Mouse (Mus musculus) urinary bladder, postnatal 14 days (tissue): ENCODE data around the gene Dnajc15.
"Not testable (repeated sequence)": the region's sequence is repeated elsewhere in the genome, so short reads cannot be mapped to it uniquely, and the experiment has no call there.

Experiments used
- DNase-seq: peaks from one replicate; pipeline ENCODE4 v3.0.0; 2021; ENCODE audit warnings: low spot score

Gene Dnajc15

DNA sequence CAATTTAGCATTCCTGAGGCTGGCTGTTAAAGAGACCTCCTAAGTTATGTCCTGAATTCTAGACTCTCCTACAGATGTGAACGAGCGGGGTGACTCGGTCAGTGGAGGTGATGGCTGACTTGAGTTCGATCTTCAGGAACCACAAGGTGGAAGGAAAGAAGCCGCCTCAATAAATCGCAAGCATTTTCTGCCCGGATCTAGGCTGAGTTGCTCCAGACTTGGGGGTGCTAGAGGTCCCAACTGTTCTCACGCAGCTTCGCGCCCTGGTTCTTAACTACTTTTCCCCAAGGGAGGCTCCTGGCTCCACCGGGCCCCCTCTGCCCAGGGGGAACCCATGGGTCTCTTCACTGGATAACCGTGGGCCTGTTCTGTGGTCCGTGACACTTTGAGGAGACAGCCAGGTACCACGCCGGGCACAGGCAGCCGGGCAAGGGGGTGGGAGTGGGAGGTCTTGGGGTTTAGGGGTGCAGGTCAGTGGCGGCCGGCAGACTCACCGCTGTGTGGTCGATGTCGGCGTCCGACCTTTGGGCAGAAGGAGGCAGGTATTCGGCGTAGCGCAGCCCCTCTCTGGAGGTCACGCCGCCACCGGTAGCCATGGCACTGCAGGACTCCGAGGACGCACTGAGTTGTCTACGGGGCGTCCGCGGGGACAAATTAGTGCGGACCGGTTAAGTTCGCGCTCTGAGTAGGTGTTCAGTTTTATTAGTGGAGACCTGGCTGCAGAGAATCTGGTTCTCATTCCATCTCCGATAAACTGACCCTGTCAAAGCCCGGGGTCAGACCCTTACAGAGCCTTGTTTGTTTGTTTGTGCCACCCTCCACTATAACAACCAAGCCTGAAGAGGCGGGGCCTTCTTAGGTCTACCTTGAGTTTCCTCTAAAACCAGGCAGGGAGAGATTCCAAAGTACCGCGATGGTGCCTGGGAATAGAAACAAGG is at the start of gene Dnajc15:
TSS of gene Dnajc15 (minus strand) at position 822 of the 938 bp plus-strand sequence.
- DNase-seq, result peak; percentile 88

DNA sequence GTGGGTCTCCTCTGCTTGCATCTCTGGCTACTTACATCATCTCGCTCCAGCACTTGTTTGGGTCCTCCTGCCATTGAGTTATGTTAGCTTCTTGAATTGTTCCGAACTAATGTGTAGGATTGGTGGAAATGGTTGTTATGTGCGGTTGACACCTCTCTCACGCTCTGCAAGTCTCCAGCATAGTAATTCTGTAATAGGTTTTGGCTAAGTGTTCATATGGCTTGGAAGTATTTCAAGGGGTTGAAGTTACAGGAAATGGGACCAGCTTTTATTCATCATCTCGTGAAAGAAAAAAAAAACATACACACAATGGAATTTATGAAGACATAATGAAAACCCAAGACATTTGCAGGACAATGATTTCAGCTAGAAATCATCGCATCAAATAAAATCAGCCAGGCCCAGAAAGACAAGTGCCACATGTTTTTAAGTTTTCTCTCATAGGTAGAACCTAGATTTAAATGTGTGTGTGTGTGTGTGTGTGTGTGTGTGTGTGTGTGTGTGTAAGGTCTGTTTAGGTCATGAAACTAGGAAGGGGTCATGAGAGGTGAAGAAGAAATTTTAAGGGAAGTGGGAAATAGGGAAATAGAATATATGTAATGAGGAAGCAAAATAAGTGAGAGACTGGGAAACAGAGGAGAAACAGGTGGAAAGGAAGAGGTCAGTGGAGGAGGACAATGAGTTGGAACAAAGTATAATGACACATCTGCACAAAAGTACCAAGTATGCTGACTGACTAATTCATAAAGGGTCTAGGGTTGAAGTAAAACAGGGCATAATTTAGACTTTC is 48.3 kb upstream of the Dnajc15 start:
- DNase-seq, result no peak

DNA sequence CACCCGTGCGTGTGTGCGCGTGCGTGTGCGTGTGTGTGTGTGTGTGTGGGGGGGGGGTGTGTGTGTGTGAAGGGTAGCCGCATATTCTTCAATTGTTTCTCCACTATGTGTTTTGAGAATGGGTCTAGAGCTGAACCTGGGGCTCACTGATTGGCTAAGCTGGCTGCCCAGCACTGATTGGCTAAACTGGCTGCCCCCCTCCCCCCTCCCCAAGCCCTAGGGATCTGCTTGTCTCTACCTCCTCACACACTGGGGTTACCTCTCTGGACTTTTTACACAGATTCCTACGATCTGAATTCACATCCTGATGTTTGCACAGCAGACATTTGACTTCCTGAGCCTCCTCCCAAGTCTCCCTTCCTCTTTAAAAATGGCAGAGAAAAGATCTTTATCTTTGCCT is 46.7 kb upstream of the Dnajc15 start:
- no peak for DNase-seq

DNA sequence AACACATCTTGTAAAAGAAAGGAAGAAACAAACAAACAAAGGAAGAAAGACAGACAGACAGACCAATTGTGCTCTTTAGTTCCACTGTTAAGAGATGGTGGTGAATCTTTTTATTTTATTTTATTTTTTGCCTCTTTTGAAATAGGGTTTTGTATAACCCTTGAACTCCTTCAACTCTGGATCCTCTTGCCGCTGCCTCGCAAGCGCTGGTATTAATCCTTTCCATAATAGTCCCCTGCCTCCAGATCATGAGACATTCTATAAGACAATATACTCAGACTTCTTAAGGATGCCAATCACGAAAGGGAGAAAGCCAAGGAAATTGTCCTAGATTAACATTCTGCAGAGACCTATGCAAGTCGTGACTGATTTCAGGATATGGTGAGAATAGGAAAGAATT is 40.9 kb upstream of the Dnajc15 start:
- no peak for DNase-seq

DNA sequence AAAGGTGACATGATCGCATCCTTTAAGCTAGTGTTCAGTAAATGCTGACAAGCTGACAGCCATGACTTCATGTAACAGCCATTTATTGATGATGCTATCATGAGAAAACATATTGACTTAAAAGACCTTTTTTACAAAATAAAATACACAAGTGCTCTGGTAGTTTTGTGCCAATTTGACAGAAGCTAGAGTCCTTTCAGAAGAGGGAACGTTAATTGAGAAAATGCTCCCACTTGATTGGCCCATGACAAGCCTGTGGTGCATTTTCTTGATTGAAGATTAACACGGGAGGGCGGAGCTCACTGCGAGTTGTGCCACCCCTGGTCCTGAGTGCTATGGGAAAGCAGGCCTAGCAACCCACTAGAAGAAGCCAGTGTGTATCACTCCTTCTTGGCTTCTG is 31.7 kb upstream of the Dnajc15 start:
- DNase-seq, result no peak

DNA sequence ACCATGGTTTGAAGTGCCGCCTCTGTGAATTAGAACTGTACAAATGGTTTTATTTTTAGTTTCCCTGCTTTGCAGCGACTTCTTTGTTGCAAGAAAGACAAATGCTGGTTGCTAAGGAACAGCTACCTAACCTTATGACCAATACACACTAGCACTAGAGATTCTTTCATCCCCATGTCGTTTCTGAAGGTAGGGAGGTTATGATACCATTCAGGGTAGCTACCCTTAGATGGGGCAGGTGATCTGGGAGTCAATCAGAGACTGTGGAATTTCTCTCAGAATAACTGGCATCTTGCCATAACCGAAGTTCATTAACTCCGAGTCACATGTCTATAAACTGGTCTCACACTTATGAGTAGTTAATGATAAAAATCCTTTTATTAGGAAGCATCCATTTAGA is 30.5 kb upstream of the Dnajc15 start:
- DNase-seq, result no peak

DNA sequence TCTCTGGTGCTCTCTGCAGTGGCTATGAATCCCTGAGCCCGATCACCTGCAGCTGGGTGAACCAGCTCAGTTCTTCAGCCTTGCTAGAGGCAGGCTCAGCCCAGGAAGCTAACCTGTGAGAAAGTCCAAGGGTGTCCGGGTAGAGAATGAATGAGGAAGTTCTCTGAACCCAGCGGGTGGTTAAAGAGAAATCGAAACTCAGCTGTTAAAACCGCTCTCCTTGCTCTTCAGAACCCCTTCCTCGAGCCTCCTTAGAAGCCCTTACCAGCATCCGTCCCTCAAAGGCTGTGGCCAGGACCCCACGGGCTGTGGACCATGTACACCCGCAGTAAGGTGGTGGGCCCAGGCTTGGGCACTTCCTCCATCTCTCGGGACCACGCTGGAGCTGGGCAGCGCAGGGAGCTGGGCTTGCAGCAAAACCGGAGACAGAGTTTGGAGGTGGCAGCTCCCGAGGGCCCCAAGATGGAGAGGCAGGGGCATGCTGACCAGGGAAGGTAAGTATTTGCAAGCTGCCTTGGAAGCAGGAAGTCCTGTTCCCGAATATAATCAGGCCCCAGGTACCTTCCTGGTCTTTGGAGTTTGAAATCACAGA is 29.3 kb upstream of the Dnajc15 start, which contains the start of gene Epsti1:
TSS of gene Epsti1 (plus strand) at position 69 of the 592 bp plus-strand sequence.
- peak; percentile 13 for DNase-seq

DNA sequence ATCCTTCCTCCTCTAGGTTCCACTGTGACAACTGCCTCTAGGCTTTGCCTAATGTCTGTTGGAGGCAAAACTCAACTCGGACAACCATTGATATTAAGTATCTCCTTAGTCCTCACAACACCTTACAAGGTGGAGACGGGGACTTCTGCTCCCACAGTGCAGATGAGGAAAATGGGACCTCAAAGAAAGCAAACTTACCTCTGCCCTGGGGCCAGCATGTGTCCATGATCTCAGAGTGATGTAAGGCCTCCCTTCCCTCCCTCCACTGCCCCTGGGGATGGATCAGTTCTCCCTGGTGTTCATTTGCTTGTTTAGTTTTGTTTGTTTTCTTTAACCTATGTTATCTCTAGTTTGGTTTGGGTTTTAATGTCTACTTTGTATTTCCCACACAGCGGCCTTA is 27.6 kb upstream of the Dnajc15 start:
- DNase-seq, result no peak

DNA sequence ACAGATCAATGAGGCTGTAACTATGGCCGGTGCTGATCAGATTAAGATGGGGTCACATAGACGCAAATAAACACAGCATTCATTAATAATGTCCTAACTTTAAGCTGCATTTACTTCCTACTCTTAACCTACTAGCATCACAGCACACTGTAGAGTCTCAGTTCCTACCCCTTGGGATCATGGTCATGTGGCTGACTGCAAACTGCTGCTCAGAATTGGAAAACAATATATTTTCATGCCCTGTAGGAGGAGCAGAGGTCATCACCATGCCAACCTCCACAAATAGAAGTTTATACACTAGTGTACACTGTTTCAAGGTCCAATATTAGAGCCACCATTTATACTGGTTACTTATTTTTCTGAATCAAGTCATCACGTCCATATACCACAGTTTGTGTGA is 21.0 kb upstream of the Dnajc15 start:
- no peak for DNase-seq

DNA sequence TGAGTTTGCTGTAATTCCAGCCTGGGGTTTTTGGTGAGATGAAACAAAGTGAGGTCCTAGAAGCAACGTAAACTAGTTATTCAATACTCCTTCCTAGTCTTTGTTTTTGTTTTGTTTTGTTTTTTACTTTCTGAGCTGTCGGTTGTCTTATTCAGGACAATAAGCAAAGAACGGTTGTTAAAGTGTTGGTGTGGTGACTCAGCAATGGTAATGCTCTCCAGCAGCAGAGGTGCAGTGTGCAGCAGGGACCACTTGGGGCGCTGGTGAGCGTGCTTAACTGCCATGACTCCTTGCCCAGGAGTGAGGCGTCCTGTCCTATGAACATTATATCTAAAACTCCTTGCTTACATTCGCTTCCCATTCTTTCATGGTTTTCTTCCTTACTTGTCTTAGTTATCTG is 15.0 kb upstream of the Dnajc15 start:
- no peak for DNase-seq

DNA sequence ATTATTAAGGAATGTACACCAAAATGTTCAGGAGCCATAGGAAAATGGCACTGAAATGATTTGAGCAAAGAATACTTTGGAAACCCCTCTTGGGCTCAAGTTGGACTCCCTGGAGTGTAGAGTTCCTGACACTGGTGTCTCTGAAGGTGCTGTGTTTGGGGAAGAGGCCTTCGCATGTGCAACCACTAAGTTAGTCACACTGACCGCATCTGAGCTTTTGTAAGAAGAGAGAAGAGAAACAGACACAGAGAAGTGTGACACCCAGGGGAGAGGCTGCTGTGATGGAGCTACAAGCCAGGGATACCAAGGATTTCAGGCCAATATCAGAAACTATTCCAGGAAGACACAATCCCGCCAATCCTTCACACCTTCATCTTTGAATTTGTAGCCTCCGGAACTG is 12.0 kb upstream of the Dnajc15 start:
- DNase-seq, result no peak

DNA sequence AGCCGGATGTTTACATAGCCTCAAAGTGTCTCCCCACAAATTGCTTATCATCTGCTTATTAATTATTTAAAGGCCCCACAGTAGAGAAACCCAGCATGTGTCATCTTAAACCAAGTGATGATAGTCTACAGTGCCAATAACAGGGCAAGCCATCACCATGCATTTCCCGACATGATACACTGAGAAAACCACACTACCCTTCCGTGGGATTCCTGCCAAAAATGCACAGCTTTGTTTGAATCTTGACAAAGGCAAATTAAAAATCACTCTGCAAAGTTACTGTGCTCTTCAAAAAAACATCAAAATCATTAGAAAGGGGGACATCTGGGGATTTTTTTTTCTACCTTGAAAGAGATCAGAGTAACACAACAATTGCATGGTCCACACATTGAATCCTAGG is 11.5 kb upstream of the Dnajc15 start:
- no peak for DNase-seq

DNA sequence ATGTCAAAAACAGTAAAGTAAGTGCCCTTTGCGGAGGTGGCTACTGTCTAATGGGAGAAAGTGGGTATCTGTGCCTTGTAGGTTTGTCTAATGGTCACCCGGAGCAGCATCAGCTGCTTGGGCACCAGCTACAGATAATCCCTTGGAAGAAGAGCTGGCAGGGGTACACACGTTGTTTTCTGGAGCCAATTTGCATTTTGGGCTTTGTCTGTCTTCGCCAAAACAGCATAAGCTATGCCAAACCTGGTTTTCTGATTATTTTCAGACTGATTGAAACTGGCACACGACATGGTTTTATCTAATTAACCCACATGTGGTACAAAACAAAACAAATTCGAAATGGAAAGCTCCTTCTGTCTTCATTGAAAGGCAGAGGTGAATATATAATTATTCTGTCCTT is 7.7 kb upstream of the Dnajc15 start:
- DNase-seq, result no peak

DNA sequence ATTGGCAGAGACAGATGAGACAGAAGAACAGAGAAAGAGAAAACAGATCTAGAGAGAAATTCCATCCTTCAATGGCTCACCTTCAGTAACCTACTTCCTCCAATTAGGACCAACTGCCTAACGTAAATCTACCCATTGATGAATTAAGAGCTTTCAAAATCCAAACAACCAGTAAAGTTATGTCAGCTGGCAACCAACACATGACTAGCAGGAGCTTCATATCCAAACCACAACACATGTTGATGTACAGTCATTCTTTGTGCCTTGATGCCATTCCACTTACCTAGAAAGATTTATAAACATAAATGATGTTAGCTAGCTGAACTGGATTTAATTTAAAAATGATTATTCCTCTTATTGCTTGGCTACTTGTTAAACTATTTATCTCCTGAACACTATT is 7.1 kb upstream of the Dnajc15 start:
- DNase-seq, result no peak

DNA sequence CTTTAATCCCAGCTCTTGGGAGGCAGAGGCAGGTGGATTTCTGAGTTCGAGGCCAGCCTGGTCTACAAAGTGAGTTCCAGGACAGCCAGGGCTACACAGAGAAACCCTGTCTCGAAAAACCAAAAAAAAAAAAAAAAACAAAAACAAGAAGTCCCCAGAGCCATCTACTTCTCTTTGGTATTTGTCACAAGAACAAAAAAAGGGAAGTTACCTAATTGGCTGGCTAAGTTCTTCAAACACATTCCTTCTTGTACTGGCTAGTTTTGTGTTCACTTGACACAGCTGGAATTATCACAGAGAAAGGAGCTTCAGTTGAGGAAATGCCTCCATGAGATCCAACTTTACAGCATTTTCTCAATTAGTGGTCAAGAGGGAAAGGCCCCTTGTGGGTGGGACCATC is 3.0 kb upstream of the Dnajc15 start:
- DNase-seq, result not testable (repeated sequence)

DNA sequence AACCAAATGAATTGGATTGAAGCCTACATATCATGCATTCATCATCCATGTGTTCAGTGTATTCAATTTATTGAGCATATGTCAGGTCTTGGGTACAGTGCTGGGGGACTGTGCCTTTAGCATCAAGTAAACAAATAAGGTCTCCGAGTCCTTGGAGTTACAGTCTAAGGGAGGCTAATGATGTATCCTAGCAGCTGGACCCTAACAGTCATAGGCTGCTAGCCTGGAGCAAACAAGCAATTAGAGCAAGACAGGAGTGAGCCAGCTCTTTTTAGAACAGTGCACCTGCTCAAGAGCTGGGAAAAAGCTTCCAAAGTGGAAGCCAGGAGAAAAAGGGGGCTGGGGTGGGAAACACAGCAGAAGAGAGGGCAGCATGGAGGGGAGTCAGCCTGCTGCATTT is 1.3 kb upstream of the Dnajc15 start:
- no peak for DNase-seq

DNA sequence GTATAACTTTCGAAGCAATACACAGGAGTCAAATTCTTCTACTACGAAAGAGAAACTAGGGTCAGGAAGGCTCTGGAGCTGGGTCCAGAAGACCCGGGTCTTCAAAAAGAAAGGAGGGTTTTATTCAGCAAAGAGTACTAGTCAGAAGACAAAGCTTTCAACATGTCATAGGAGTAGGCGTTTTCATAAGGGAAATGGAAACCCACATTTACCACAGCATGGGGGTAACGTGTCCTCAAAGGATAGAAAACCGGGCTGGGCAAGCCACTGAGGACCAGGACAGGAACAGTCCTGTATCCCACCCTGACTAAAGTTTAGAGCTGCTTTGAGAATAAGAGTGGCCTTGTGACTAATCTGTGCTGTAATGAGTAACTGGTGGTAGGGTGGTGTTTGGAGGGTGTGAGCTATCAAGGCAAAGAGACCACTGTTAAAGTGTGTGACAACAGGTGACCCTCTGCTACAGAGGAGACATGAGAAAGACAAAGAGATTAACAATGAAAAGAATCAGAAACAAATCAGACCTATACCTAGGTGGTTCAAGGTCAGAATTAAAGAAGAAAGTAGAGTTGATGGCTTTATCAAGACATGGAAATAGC is 3.4 kb downstream of the Dnajc15 start:
- DNase-seq, result no peak

DNA sequence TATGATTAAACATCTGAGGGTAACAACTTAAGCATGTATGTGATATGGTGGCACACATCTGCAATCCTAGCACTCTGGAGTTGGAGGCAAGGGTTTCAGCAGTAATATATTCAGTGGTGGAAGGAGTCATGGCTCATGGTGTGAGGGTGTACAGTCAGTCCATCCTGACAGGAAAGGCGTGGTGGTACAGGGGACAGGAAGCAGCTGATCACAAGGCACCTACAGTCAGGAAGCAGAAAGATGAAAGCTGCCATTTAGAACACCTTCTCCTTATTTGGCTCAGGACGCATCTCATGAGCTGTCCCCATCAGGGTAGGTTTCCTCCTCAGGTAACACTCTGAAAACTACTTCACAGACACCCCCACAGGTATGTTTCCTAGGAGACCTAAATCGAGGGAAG is 4.0 kb downstream of the Dnajc15 start:
- DNase-seq, result no peak

DNA sequence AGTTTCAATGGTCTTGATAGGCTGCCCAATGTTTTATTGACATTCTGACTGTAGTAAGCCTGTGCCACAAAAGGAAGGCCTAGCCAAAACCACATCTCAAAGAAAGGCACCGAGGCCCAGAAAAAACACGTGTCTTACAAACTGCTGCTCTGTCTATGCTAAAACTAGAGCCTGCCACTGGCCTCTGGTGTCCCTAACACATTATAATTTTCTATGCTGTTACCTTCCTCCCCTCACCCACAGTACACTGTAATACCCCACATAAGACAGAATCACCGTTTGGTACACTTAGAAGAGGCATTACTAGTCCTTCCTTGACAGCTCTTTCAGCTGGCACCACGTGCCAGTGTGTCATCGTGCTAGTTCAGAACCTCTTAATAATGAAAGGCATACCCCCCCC is 7.3 kb downstream of the Dnajc15 start:
- DNase-seq, result no peak

DNA sequence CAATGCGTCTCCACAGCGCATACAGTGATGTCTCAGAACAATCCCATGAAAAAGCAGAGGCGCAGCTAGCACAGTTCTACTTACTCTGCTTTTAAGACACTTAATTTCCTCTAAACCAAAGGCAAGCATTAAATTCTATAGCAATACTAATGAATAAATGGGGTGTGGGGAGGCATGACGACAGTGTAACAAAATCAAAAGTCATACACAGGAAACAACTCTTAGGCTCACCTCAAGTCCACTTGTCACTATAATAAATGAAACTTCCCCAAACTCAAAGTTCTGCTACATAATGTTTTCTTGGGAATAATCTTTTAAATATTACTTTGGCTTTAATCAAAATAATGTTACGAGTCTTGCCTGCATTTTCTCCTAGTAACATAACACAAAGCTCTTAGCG is 10.4 kb downstream of the Dnajc15 start:
- no peak for DNase-seq

DNA sequence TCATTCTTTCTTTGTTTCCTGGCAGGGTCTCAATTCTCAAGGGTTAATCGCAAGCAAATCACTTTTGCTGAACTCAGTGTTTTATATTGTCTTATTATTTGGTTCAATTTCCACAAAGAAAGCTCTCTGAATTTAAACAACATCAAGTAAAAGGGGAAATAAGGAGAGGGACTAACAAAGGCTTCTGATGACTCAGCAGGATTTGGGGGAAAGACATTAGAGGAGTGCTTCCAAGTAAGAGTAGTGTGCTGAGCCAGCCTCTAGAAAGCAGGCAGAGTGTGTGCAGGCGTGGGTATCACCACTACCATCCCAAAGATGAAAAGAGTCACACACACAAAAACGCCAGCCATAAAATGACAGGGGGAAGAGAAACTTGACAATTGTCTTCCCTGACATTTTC is 10.9 kb downstream of the Dnajc15 start:
- no peak for DNase-seq

DNA sequence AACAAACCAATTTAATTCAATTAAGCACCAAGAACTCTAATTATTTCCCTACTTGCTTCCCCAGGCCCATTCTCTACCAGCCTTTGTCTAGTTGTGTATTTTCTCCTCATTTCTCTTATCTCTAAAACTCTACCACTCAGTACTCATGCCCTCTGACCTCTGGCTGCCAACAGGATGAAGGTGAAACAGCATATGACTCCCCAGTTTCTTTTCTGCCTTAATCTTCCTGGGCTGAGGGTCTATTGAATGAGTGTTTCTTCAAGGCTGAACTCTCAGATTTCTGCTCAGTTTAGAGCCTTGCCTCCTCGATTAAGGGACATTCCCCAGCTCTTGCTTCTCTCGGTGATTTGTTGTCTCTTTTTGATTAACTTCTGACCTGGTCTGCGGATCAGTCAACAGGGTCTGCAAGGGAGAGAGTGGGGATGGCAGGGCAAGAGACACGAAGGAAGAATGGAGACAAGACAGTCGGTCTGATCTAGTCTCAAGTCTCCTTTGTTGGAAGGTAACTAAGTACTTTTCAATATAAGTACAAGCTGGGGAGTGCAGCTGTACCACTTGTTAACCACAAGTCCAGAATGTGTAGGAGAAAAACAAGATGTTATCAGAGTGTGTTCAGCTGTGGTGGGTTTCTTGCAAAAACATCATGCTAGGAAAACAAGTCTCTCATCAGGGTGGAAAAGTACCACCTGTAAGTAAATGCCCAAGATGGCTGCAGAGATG is 13.9 kb downstream of the Dnajc15 start:
- no peak for DNase-seq
